Mouse (Mus musculus) limb, embryonic 14.5 days (tissue): ENCODE data around the gene Exoc6b. TPM values are rescaled to one million over a fixed set of nuclear protein-coding genes. Genes with fewer than 3 reads are reported as not detected.
"Not testable (repeated sequence)": the region's sequence is repeated elsewhere in the genome, so short reads cannot be mapped to it uniquely, and the experiment has no call there.

Experiments used
- ATAC-seq: fragments of 200-750 bp; cut with Nextera tagmentation; 2 replicates; pipeline ENCODE4 v1.8.0; 2017; ENCODE audit warnings: low read depth, moderate number of reproducible peaks, moderate TSS enrichment; ENCODE audit not compliant: low FRiP score
- DNase-seq: peaks from one replicate; pipeline ENCODE4 v3.0.0-alpha.2; 2015; ENCODE audit warnings: low spot score
- H3K27ac ChIP-seq: fragments of 300-500 bp; sonication (generic); replicated peaks from 2 replicates; pipeline ENCODE4 v1.5.1; 2014; ENCODE audit warnings: low read depth, mild to moderate bottlenecking, low read length, moderate library complexity, mixed read lengths
- H3K27me3 ChIP-seq: fragments of 300-500 bp; sonication (generic); 2 replicates; pipeline ENCODE4 v1.6.1; 2014; ENCODE audit warnings: low read length, mixed read lengths; ENCODE audit not compliant: control insufficient read depth, insufficient read depth
- H3K36me3 ChIP-seq: fragments of 300-500 bp; sonication (generic); 2 replicates; pipeline ENCODE4 v1.6.1; 2014; ENCODE audit warnings: mild to moderate bottlenecking, low read length, moderate library complexity, mixed read lengths; ENCODE audit not compliant: control insufficient read depth, insufficient read depth
- H3K4me1 ChIP-seq: fragments of 300-500 bp; sonication (generic); 2 replicates; pipeline ENCODE4 v1.6.1; 2014; ENCODE audit warnings: antibody characterized with exemption, low read length, mixed read lengths; ENCODE audit not compliant: control insufficient read depth, insufficient read depth
- H3K4me2 ChIP-seq: fragments of 300-500 bp; sonication (generic); replicated peaks from 2 replicates; pipeline ENCODE4 v1.6.1; 2014; ENCODE audit warnings: low read depth, mild to moderate bottlenecking, low read length, moderate library complexity; ENCODE audit not compliant: severe bottlenecking
- H3K4me3 ChIP-seq: fragments of 300-500 bp; sonication (generic); replicated peaks from 2 replicates; pipeline ENCODE4 v1.5.1; 2014; ENCODE audit warnings: low read length
- H3K9ac ChIP-seq: fragments of 300-500 bp; sonication (generic); 2 replicates; pipeline ENCODE4 v1.6.1; 2014; ENCODE audit warnings: mild to moderate bottlenecking, low read depth, low read length, moderate library complexity; ENCODE audit not compliant: severe bottlenecking
- H3K9me3 ChIP-seq: fragments of 300-500 bp; sonication (generic); 2 replicates; pipeline ENCODE4 v1.6.1; 2016; ENCODE audit warnings: low read length; ENCODE audit not compliant: control insufficient read depth
- POLR2A ChIP-seq: fragments of 200-500 bp; IDR thresholded peaks from 2 replicates; pipeline ENCODE4 v1.8.0; 2012; ENCODE audit warnings: inconsistent platforms, mild to moderate bottlenecking, moderate library complexity, borderline replicate concordance; ENCODE audit not compliant: insufficient read depth, insufficient read length; ENCODE audit errors: extremely low read depth
- WGBS: fragments of 180-500 bp; shearing (Covaris S2); extraction: QIAGEN DNeasy Blood & Tissue Kit; methylation state at CpG from one replicate; pipeline ENCODE4 v1.1.7; 2014; 5-methylcytosine and 5-hydroxymethylcytosine counted together
- polyA plus RNA-seq, 2 experiments: library from polyadenylated mRNA; depleted of rRNA in 1 of 2; stranded (reverse) in 1 of 2; unstranded in 1 of 2; fragments of >200 nt; fragmentation: Nextera tagmentation in 1 of 2; extraction: Ambion mirVana in 1 of 2; gene quantifications; 2 replicates each; pipeline versions ENCODE4 v1.2.1 to v1.2.3; 2012 to 2014

The Exoc6b gene
- polyA plus RNA-seq, 2 experiments = 16.1 to 40.7 TPM

GRCm38 (mm10) chr6:84616586-84616985 is 452.7 kb downstream of the Exoc6b start:
- Histone ChIP-seq H3K9me3 (no peaks in the 10 kb centered on the region), H3K27ac (no peak overlapping the region), H3K27me3 (no peaks in the 10 kb centered on the region), H3K4me1 (no peaks in the 10 kb centered on the region), H3K9ac (no peak overlapping the region), H3K4me2 (no peak overlapping the region), H3K4me3 (no peak overlapping the region), H3K36me3 (peaks cover 10% of the 10 kb centered on the region)
- 82% methylated on average over 1 of the region's 1 CpGs for WGBS
- TF ChIP-seq POLR2A = no peak
- ATAC-seq = no peak
- no peak for DNase-seq

DNA sequence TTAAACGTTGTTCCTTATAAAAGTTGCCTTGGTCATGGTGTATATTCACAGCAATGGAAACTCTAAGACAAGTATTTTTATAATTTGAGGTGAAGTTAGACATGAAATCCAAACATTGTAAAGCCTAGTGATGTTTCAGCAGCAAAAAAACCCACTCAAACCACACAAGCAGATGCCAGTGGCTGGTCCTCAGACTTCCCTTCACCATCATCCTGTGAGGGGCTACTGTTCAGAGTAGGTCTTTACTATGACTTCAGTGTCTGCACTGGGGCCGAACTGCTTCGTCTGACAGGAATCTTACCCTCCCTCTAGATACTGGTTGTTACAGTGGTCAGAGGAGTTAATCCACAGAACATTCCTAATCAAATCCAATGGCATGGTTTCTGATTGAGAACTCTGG is 455.8 kb downstream of the Exoc6b start:
- no peak overlapping the region for H3K27ac ChIP-seq
- H3K9ac ChIP-seq = no peak overlapping the region
- no peaks in the 10 kb centered on the region for H3K27me3 ChIP-seq
- 75% methylated on average over 3 of the region's 3 CpGs for WGBS
- DNase-seq (no peak), ATAC-seq (no peak)
- H3K4me3 ChIP-seq = no peak overlapping the region
- H3K9me3 ChIP-seq = no peaks in the 10 kb centered on the region
- no peaks in the 10 kb centered on the region for H3K36me3 ChIP-seq
- no peak overlapping the region for H3K4me2 ChIP-seq
- no peak for TF ChIP-seq POLR2A
- H3K4me1 ChIP-seq = no peaks in the 10 kb centered on the region

DNA sequence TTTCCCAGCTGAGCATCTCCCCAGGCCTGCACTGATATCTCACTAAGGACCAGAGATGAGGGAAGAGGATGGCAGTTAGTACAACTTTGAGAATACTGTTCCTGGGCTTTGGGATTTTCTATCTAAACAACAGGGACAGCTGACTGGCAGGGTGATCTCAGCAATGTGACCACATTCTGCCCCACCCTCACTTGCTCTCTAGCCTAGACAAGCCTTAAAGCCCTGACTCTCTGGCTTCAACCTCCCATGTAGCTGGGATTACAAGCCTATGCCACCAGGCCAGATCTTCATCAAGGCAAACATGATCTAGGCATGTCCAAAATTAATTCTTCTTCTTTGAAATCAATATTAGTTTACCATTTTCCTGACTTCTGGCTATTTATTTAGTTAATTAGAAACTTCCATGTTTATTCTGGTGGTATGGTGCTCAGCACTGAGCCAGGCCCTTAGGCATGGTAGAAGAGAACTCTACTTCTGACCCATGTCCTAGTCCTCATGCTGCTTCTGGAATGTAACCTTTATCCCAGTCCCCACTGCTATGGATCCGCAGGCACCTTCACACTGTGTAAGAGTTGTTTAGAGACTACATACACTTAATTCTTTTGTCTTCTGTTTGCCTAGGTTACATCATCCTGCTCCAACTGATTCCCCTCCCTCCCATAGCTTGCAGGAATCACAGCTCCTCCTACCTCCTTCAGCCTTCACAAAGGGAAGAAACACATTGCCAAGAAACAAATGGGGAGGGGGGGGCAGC is 468.0 kb downstream of the Exoc6b start:
- Histone ChIP-seq H3K4me2 (no peak overlapping the region), H3K27ac (no peak overlapping the region), H3K9ac (no peak overlapping the region), H3K4me3 (no peak overlapping the region), H3K27me3 (no peaks in the 10 kb centered on the region), H3K9me3 (no peaks in the 10 kb centered on the region), H3K36me3 (no peaks in the 10 kb centered on the region), H3K4me1 (no peaks in the 10 kb centered on the region)
- TF ChIP-seq POLR2A = no peak
- 44% methylated on average over 1 of the region's 1 CpGs for WGBS
- ATAC-seq = no peak
- no peak for DNase-seq

GRCm38 (mm10) chr6:84599296-84599695 is 470.0 kb downstream of the Exoc6b start:
- DNase-seq, H3K4me2 ChIP-seq: not testable (repeated sequence)

GRCm38 (mm10) chr6:84598725-84599124 is 470.6 kb downstream of the Exoc6b start:
- no peak overlapping the region for H3K4me3 ChIP-seq
- whole genome bisulfite sequencing = 63% methylated on average over 3 of the region's 3 CpGs
- H3K27ac ChIP-seq = no peak overlapping the region
- no peak overlapping the region for H3K4me2 ChIP-seq
- no peak for TF ChIP-seq POLR2A
- H3K9me3 ChIP-seq = no peaks in the 10 kb centered on the region
- DNase-seq (no peak), ATAC-seq (no peak)
- H3K9ac ChIP-seq = no peak overlapping the region
- no peaks in the 10 kb centered on the region for H3K36me3 ChIP-seq
- no peaks in the 10 kb centered on the region for H3K4me1 ChIP-seq
- H3K27me3 ChIP-seq = no peaks in the 10 kb centered on the region

More at GRCm38 (mm10) chr6:84599296-84599695, 470.0 kb downstream of the Exoc6b start:
- not testable (repeated sequence) for H3K4me1 ChIP-seq, H3K27ac ChIP-seq, H3K4me3 ChIP-seq, ATAC-seq, H3K9me3 ChIP-seq, H3K9ac ChIP-seq, H3K36me3 ChIP-seq, H3K27me3 ChIP-seq
- 80% methylated on average over 3 of the region's 3 CpGs for WGBS
